Mouse (Mus musculus): ENCODE measurements around the gene Gemin5. TPM values are rescaled to one million over a fixed set of nuclear protein-coding genes. Genes with fewer than 3 reads are reported as not detected.
"Not testable (repeated sequence)": the region's sequence is repeated elsewhere in the genome, so short reads cannot be mapped to it uniquely, and the experiment has no call there.

The Gemin5 gene
- polyA plus RNA-seq, 1 experiment from 2014 or later: 23.9 TPM

DNA sequence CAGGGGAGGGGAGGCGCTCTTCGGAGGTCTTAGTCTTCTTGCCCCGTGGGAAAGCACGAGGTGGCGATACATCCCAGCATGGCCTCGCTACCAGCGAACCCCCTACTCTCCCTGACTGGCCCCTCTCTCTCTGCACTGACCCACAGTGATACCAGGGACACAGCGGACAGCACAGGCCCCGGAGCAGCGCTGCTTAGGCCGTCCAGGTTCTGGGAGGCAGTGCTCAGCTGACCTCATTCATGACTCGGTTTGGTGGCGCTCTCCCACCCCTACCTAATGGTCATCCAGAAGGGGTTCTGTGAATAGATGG is 65.0 kb downstream of the Gemin5 start:
- Histone ChIP-seq H3K27ac (replicated peaks) (peak overlapping the region; percentile 69), H3K4me2 (replicated peaks) (peak overlapping the region; percentile 79), H3K27me3 (peaks cover 10% of the 10 kb centered on the region; the same call in 1 of the 2 replicates), H3K4me1 (peaks cover 14% of the 10 kb centered on the region), H3K9ac (replicated peaks) (peak overlapping the region; percentile 55), H3K36me3 (no peaks in the 10 kb centered on the region), H3K9me3 (no peaks in the 10 kb centered on the region), H3K4me3 (peak overlapping the region; percentile 95)
- 59% methylated on average over 13 of the region's 13 CpGs for whole genome bisulfite sequencing
- peak; percentile 68 for ATAC-seq (ENCODE audit: low FRiP score, low read depth)

DNA sequence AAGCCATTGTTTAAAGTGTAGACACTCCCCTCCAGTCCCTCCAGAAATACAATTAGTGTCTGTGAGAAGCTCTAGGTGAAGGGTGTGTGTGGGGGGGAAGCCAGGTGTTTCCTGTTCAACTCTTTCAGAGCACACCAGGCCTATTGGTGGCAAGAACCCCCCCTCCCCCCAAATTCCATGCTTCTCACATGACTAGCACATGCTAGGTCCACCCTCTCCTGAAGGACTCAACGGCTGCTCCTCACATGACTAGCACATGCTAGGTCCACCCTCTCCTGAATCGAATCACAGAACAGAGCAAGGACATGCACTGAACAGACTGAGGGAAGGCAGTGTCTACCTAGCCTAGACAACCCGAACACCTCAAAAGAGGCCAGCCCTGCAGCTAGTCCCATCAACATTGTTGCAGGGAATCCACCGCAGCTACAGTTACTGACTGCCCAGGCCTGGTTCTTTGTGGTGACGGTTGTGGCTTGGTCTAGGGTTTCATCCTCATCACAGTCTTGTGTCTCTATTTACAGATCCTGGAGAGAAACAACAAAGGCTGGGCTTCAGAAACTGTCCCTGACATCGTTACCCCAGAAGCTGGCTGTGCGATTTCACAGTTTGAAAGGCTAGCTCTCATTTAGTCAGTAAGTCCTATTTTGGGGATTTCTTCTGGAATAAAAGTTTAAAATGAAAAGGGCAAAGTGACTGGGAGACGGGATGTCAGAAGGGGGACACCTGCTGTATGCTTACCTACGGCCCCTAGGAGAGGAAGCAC is 65.6 kb downstream of the Gemin5 start:
- no peaks in the 10 kb centered on the region for H3K9me3 ChIP-seq
- H3K27me3 ChIP-seq: peaks cover 15% of the 10 kb centered on the region
- no peak for ATAC-seq (ENCODE audit: low FRiP score, low read depth)
- no peaks in the 10 kb centered on the region for H3K36me3 ChIP-seq
- peak overlapping the region; percentile 69; the same call in 1 of the 2 replicates for H3K27ac ChIP-seq (replicated peaks)
- peaks cover 16% of the 10 kb centered on the region for H3K4me1 ChIP-seq
- 90% methylated on average over 9 of the region's 9 CpGs for WGBS
- peak overlapping the region; percentile 95; the same call in 1 of the 2 replicates for H3K4me3 ChIP-seq
- peak overlapping the region; percentile 55 for H3K9ac ChIP-seq (replicated peaks)
- H3K4me2 ChIP-seq (replicated peaks): peak overlapping the region; percentile 79

DNA sequence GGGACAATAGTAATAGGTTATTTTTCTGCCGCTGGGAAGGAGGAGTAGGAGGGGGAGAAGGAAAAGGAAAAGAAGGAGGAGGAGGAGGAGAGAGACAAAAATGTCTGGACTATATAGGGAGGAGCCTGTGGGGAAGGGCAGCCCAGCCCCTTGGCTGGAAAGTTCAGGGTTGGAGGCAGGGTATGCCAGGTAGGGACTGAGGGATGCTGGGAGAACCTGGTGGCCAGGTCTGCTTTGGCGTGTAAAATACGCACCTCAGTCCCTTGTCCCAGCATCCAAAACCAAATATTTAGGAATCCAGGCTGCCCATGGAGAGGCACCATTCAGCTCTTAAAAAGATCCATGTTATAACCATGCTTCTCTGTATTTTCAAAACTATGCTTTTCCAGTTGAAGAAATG is 66.2 kb downstream of the Gemin5 start:
- no peak for ATAC-seq (ENCODE audit: low FRiP score, low read depth)
- Histone ChIP-seq H3K27me3 (peaks cover 21% of the 10 kb centered on the region), H3K36me3 (no peaks in the 10 kb centered on the region), H3K4me1 (peaks cover 20% of the 10 kb centered on the region), H3K9me3 (no peaks in the 10 kb centered on the region), H3K9ac (replicated peaks) (no peak overlapping the region), H3K4me3 (no peak overlapping the region), H3K4me2 (replicated peaks) (no peak overlapping the region), H3K27ac (replicated peaks) (no peak overlapping the region)
- WGBS: 70% methylated on average over 3 of the region's 3 CpGs

DNA sequence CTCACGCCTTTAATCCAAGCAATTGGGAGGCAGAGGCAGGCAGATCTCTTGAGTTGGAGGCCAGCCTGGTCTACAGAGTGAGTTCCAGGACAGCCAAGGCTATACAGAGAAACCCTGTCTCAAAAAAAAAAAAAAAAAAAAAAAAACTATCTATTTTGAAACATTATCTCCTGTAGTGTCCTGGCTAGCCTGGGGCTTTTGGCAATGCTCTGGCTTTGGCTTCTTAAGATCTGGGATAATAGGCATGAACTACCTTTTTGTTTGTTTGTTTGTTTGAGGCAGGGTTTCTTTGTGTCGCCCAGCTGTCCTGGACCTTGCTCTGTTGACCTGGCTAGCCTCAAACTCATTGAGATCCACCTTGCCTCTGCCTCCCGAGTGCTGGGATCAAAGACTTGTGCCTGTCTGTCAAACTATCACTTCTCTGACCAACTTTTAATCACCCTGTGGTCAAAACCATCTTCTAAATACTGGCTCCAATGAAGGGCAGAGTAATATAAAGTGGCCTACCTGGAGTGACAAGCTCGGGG is 67.1 kb downstream of the Gemin5 start:
- Histone ChIP-seq H3K27ac (replicated peaks) (no peak overlapping the region), H3K4me3 (no peak overlapping the region), H3K36me3 (no peaks in the 10 kb centered on the region), H3K9me3 (no peaks in the 10 kb centered on the region), H3K9ac (replicated peaks) (no peak overlapping the region), H3K27me3 (peaks cover 28% of the 10 kb centered on the region), H3K4me2 (replicated peaks) (no peak overlapping the region), H3K4me1 (peaks cover 20% of the 10 kb centered on the region)
- WGBS: 88% methylated on average over 4 of the region's 4 CpGs
- ATAC-seq (ENCODE audit: low FRiP score, low read depth): no peak

DNA sequence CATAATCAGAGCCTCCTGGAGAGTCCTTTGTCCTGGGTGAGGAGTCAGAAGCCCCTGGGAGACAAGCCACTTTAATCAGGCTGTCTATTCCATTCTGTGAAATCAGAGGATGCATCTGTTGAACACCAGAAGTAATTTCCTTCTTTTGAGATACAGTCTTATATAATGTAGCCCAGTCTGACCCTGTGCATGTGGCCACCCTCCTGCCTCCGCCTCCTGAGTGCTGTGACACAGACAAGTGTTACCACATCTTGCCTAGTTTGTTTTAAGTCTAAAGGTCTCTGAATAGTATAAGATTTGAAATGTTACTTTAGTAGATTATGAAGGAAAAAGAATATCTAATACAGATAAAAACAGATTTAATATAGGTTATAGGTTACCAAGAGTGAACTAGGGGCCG is 68.3 kb downstream of the Gemin5 start:
- H3K27ac ChIP-seq (replicated peaks): no peak overlapping the region
- H3K4me3 ChIP-seq: no peak overlapping the region
- H3K36me3 ChIP-seq: no peaks in the 10 kb centered on the region
- no peak for ATAC-seq (ENCODE audit: low FRiP score, low read depth)
- 93% methylated on average over 2 of the region's 2 CpGs for WGBS
- H3K4me2 ChIP-seq (replicated peaks): no peak overlapping the region
- H3K4me1 ChIP-seq: peaks cover 15% of the 10 kb centered on the region
- H3K27me3 ChIP-seq: peaks cover 35% of the 10 kb centered on the region
- H3K9me3 ChIP-seq: no peaks in the 10 kb centered on the region
- H3K9ac ChIP-seq (replicated peaks): no peak overlapping the region

DNA sequence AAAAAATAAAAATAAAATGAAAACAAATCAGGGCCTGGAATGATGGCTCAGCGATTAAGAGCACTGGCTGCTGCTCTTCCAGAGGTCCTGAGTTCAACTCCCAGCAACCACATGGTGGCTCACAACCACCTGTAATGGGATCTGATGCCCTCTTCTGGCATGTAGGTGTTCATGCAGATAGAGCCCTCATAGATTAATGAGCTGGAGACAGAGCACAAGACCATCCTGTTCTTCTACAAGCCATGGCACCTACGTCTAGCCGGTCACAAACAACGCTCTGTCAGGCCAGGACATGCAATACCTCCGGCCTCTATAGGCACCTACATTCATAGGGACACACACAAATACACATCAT is 70.0 kb downstream of the Gemin5 start:
- not testable (repeated sequence) for H3K36me3 ChIP-seq; H3K27ac ChIP-seq (replicated peaks); H3K9ac ChIP-seq (replicated peaks); H3K4me3 ChIP-seq; H3K9me3 ChIP-seq; ATAC-seq (ENCODE audit: low FRiP score, low read depth)
- H3K4me2 ChIP-seq (replicated peaks): peak overlapping the region; percentile 68
- H3K4me1 ChIP-seq: peaks cover 13% of the 10 kb centered on the region
- 69% methylated on average over 5 of the region's 5 CpGs for WGBS
- H3K27me3 ChIP-seq: peaks cover 35% of the 10 kb centered on the region

DNA sequence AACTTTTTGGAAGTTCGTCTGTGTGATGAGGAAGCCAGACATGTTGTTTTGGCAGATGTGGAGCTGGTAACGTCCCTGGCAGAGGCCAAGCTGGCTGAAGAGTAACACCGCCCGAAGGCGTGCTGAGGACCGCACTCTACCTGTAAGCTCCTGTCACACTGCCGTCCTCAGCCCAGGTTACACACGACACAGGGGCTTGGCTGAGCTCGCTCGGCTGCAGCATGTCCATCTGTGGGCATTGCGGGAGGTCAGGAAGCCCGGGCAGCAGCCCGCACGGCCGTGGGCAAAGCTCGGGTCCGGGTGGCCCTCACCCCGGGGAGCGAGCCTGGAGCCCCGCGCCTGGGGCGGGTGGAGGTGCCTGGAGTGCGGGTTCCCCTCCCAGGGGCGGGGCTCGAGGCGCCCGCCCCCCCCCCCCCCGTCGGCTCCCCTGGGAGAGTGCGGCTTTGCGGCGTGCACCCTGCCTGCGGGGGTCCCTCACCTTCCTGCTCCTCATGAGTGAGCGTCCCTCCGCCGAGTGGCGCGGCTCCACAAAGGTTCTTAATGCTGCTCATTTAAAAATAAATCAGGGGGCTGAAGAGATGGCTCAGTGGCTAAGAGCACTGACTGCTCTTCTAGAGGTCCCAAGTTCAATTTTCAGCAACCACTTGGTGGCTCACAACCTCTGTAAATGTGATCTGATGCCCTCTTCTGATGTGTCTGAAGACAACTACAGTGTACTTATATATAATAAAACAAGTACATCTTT is 70.5 kb downstream of the Gemin5 start:
- Histone ChIP-seq H3K4me2 (replicated peaks) (peak overlapping the region; percentile 68), H3K4me1 (peaks cover 13% of the 10 kb centered on the region), H3K27me3 (peaks cover 35% of the 10 kb centered on the region), H3K27ac (replicated peaks) (no peak overlapping the region), H3K36me3 (no peaks in the 10 kb centered on the region), H3K9me3 (no peaks in the 10 kb centered on the region), H3K9ac (replicated peaks) (peak overlapping the region; percentile 44; the same call in 1 of the 2 replicates), H3K4me3 (peak overlapping the region; percentile 41)
- WGBS: 3% methylated on average over 29 of the region's 38 CpGs
- ATAC-seq (ENCODE audit: low FRiP score, low read depth): no peak

DNA sequence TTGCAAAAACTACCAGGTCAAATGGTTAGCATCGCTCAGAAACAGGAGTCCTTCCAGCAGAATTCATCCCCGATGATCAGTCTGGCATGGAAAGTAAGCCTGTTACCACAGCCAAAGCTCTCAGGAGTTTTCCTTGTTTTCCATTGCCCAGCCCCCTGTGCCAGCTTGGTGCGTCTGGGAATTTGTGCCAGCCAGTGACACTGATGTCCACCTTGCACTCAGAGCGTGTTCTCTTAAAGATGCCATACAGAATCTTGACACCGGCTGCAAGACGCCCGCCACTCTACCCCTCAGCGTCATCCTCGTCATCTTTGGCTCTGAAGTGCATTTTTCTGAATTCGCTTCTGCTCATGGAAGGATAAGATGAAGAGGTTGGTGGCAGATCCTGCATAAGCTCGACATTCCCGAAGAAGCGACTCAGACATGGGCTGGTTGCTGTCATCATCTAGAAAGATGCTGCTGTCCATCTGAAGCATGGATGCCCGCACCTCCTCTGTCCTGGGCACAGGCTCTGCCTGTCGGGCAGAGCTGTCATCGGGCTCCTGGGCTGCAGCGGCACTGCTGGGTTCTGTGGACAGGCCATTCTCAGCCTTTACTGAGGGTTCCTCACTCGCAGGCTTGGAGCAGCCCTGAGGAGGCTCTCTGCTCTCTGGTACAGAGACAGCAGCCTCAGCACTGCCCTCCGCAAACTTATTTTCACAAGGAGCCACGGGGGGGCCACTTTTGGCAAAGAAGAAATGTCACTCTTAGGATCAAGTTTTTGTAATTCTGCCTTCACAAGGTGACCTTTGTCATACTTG is 71.3 kb downstream of the Gemin5 start:
- Histone ChIP-seq H3K9me3 (no peaks in the 10 kb centered on the region), H3K4me2 (replicated peaks) (peak overlapping the region; percentile 68), H3K4me3 (peak overlapping the region; percentile 41; the same call in 1 of the 2 replicates), H3K9ac (replicated peaks) (no peak overlapping the region), H3K27me3 (peaks cover 35% of the 10 kb centered on the region), H3K27ac (replicated peaks) (no peak overlapping the region), H3K36me3 (no peaks in the 10 kb centered on the region), H3K4me1 (peaks cover 14% of the 10 kb centered on the region)
- no peak for ATAC-seq (ENCODE audit: low FRiP score, low read depth)
- 51% methylated on average over 20 of the region's 20 CpGs for WGBS

DNA sequence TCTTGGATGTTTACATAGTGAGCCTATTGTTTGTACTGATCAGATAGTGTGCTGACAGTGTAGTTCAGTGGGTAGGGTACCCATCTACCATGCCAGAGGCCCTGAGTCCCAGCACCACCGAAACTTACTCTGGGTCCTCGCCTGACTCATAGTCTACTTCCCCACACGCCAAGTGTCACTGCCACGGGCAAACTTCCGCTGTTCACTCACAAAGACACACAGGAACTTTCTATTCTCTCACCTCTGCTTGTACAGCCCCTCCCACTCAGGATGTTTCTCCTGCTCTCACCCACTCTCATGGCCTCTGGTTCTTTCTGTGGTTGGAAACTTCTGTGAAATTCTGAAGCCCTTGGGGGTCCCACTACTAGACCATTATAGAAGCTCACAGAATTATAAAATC is 72.2 kb downstream of the Gemin5 start:
- Histone ChIP-seq H3K9me3 (no peaks in the 10 kb centered on the region), H3K36me3 (no peaks in the 10 kb centered on the region), H3K4me2 (replicated peaks) (no peak overlapping the region), H3K4me1 (peaks cover 14% of the 10 kb centered on the region), H3K9ac (replicated peaks) (no peak overlapping the region), H3K4me3 (no peak overlapping the region), H3K27me3 (peaks cover 35% of the 10 kb centered on the region), H3K27ac (replicated peaks) (no peak overlapping the region)
- 91% methylated on average over 5 of the region's 5 CpGs for WGBS
- no peak for ATAC-seq (ENCODE audit: low FRiP score, low read depth)

DNA sequence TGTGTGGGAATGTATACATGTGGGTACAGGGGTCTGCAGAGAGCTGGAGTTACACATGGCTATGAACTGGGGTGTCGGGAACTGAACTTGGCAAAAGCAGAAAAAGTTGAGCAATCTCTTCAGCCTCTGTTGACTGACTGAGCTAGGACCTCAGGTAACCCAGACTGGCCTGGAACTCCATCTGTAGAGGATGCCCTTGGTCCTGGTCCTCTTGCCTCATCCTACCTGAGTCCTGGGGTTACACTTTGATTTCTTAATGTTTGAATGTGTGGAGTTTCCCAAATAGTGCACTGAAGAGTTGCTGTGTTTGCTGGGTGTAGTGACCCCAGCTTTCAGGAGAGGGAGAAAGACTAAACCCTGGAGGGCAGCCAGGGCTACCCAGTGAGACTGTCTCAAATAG is 72.8 kb downstream of the Gemin5 start:
- H3K4me2 ChIP-seq (replicated peaks): no peak overlapping the region
- 95% methylated on average over 1 of the region's 1 CpGs for WGBS
- H3K27ac ChIP-seq (replicated peaks): no peak overlapping the region
- H3K4me1 ChIP-seq: peaks cover 14% of the 10 kb centered on the region
- ATAC-seq (ENCODE audit: low FRiP score, low read depth): no peak
- peaks cover 35% of the 10 kb centered on the region for H3K27me3 ChIP-seq
- no peaks in the 10 kb centered on the region for H3K9me3 ChIP-seq
- H3K36me3 ChIP-seq: no peaks in the 10 kb centered on the region
- H3K9ac ChIP-seq (replicated peaks): no peak overlapping the region
- no peak overlapping the region for H3K4me3 ChIP-seq

DNA sequence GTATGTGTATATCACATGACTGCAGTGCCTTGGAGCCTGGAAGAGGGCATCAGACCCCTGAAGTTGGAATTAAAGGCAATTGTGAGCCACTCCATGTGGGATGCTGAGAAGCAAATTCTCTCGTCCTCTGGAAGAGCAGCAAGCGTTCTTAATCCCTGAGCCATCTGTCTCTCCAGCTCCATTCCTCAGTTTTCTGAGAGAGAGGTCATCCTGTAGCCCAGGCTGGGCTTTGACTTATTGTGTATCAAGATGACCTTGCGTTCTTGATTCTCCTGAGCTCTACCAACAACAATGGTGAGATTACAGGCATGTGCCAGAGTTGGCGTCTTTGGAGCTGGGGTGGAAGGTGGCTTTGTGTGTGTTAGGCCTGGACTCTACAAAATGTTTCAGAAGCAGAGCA is 73.6 kb downstream of the Gemin5 start:
- H3K27ac ChIP-seq (replicated peaks): no peak overlapping the region
- no peak overlapping the region for H3K9ac ChIP-seq (replicated peaks)
- H3K4me1 ChIP-seq: peaks cover 14% of the 10 kb centered on the region
- H3K4me3 ChIP-seq: no peak overlapping the region
- 23% methylated on average over 4 of the region's 4 CpGs for WGBS
- no peaks in the 10 kb centered on the region for H3K9me3 ChIP-seq
- ATAC-seq (ENCODE audit: low FRiP score, low read depth): no peak
- H3K36me3 ChIP-seq: no peaks in the 10 kb centered on the region
- peaks cover 35% of the 10 kb centered on the region for H3K27me3 ChIP-seq
- no peak overlapping the region for H3K4me2 ChIP-seq (replicated peaks)
